Mouse (Mus musculus): ENCODE measurements around the gene Sept9. TPM values are rescaled to one million over a fixed set of nuclear protein-coding genes. Genes with fewer than 3 reads are reported as not detected.
A peak's percentile ranks its signal among the peaks of the same experiment; 100 is the strongest.

Gene Sept9
- total RNA-seq, 2 experiments from 2014 or later, result 32.2 to 35.2 TPM

GRCm38 (mm10) chr11:117300809-117301208 lies 101.3 kb downstream of the Sept9 start:
- DNase-seq (ENCODE audit: low spot score), result no peak
- intact Hi-C loops (cut with DNase I), result no loop called here

DNA sequence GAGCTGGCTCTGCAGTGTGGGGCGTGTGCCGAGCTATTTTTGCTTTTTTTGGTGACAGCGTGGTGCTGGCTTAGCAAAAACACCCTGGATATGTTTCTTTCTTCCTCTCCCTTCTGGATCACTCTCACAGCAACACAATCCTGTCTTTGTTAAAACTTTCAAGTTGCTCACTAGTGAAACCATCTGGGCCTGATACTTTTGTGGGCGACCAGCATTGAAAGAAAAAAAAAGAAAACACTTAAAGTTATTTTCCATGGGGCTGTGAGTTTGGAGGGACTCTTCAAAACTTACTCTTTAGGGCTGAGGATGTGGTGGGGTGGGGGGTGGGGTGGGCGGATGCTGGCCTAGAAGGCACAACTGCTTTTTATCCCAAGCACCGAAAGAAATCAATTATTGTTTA lies 102.3 kb downstream of the Sept9 start:
- no peak for DNase-seq (ENCODE audit: low spot score)
- intact Hi-C loops (cut with DNase I), result no loop called here

DNA sequence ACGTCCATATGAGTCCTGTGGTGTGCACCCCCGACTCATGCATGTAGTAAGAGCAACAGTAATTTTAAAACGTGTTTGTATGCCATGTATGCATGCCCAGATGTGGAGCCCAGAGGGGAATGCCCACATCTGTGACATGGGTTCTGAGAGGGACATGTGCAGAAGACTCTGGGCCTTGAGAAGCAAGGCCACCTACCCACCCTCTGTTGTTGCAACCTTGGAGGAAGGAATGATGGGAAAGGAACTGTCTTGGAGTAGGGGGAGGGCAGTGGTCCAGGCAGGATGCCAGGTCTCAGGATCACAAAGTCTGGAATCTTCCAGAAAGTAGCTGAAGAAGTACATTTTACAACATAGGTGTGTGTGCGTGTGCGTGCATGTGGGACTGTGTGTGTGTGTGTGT lies 102.9 kb downstream of the Sept9 start:
- DNase-seq (ENCODE audit: low spot score), result no peak
- intact Hi-C loops (cut with DNase I), result no loop called here

- no peak for DNase-seq (ENCODE audit: low spot score)
- intact Hi-C loops (cut with DNase I), result no loop called here
Observed at GRCm38 (mm10) chr11:117305509-117306188, 106.2 kb downstream of the Sept9 start.

DNA sequence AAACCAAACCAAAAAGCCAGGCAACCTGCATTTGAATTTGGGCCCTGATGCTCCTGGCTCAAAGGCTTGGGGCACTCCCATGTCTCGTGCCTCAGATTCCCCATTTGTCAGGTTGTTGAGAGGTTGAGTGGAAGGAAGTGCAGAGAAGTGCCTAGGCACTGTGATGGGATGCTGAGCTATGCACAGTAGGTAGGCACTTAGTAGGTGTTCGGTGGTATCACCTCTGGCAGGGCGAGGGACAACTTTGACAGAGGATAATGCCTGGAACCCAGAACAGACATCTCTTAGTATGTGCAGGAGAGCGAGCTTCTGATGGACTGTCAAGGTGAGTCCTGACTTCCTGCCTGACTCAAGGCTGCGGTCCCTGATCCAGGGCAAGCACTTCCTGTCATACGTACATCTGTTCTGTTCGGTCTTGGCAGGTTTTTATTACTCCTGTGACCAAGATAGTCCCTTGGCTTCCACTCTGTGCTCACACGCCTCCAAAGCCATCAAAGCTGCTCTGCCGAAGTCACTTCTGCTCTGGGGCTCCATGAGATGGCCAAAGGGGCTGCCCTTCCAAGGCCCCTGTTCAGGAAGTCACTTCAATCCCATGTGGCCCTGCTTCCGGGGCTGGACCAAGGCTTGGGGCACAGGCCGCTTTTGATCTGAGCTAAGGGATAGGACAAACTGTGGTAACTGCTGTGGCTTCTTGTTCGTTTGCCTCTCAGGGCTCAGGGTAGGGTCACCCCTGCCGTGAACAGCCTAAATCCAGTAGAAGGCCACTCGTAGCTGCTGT lies 107.0 kb downstream of the Sept9 start:
- DNase-seq (ENCODE audit: low spot score), result no peak
- intact Hi-C loops (cut with DNase I), result no loop called here

GRCm38 (mm10) chr11:117307895-117308786 lies 108.7 kb downstream of the Sept9 start:
- intact Hi-C loops (cut with DNase I), result no loop called here
- DNase-seq (ENCODE audit: low spot score), result no peak

- intact Hi-C loops (cut with DNase I), result no loop called here
Observed at GRCm38 (mm10) chr11:117309108-117309917, 109.9 kb downstream of the Sept9 start.

GRCm38 (mm10) chr11:117309918-117310287 lies 110.4 kb downstream of the Sept9 start:
- intact Hi-C loops (cut with DNase I), result no loop called here
- DNase-seq (ENCODE audit: low spot score), result no peak

More at GRCm38 (mm10) chr11:117309108-117309917, 109.9 kb downstream of the Sept9 start:
- no peak for DNase-seq (ENCODE audit: low spot score)

- no peak for DNase-seq (ENCODE audit: low spot score)
- intact Hi-C loops (cut with DNase I), result no loop called here
Observed at GRCm38 (mm10) chr11:117310341-117311107, 111.1 kb downstream of the Sept9 start.

DNA sequence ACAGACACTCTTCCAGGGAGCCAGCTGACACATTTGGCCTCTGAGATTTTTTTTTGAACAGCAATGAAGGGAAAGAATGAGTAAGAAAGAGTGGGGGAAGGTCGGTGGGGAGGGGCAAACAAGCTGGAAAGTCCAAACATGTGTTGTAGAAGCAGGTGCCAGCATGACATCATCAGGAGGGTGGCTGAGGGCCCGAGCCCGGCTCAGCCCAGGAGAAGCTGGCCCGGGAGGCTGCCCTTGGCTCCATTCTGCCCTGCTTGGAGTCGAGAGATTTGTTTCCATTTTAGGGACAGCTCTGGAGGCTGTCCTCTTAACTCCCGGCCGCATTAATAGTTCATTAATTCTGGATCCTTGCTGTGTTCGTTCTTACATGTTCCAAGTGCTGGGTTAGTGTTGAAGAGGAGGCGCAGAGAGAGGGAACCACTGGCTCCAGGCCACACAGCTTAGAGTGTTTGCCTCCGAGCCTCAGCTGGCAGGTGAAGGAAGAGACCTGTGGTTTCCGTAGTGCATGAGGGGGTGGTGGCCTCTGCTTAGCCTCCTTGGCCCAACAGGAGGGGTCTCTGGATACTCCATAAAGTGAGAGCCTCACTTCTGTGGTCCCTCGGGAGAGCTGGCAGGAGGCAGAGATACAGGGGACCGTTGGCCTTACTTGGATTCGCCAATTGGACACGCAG lies 111.8 kb downstream of the Sept9 start:
- peak; percentile 81 for DNase-seq (ENCODE audit: low spot score)
- intact Hi-C loops (cut with DNase I), result no loop called here

DNA sequence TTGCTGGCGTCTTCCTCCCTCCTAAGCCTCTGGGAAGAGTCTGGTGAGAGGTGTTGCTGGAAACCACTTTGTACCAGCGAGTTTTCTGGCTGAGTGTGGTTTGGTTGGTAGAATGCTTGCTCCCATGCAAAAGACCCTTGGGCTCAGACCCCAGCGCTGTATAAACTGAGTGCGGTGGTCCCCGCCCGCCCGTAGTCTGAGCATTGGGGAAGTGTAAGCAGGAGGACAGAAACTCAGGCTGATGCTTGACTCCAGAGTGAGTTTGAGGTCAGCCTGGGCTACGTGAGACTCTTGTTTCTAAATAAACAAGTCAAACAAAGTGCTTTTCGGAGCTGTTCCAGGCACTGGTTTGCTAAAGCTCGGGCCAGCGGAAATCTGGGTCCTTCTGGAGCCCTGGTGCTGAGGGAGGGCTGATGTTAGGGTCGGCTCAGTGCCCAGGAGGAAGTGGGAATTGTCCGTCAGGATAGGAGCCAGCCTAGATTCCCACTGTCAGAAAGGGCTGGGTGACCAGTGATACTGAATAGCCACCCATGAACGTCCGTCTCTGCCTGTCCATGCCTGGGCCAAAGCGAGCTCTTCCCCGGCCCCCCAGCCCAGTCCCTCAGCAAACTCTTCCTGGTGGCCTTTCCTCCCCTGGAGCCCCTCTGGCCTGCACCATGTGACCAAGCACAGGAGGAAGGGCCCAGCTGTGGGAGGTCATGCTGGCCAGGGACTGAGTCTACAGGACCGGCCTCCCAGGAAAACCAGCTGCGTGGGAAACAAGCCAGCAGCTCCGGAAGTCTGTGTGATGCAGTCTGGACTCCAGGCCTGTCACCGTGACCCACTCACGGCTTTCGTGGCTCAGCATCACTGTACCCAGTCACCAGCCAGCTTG lies 112.8 kb downstream of the Sept9 start:
- intact Hi-C loops (cut with DNase I), result loop anchor here (2.0 kb wide), 3 partner anchors 43 to 73 kb away; no protein-coding TSS in a partner anchor
- DNase-seq (ENCODE audit: low spot score), result peak; percentile 79

DNA sequence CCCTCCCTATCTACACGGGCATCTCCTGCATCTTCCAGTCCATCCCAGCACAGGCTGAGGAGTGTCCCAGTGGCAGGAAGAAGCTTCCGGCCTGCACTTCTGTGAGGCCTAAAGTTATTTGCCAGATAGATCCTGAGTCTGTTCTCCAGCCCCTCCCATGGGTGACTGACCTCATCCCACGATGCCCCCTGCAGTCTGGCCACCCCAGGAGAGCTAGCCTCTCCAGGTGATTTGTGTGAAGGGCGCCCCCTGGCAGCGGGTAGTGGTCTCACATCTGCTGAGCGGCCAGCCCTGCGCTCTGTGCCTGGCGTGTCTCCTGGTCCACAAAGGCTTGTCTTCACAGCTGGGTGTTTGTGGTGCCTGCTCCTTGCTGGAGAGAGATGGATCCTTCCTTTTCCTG lies 113.5 kb downstream of the Sept9 start:
- DNase-seq (ENCODE audit: low spot score), result no peak
- intact Hi-C loops (cut with DNase I), result loop anchor here (2.0 kb wide), 3 partner anchors 44 to 74 kb away; no protein-coding TSS in a partner anchor

GRCm38 (mm10) chr11:117313446-117313845 lies 114.0 kb downstream of the Sept9 start:
- intact Hi-C loops (cut with DNase I), result loop anchor here (2.0 kb wide), 3 partner anchors 45 to 75 kb away; no protein-coding TSS in a partner anchor
- DNase-seq (ENCODE audit: low spot score), result no peak

- intact Hi-C loops (cut with DNase I), result no loop called here
- no peak for DNase-seq (ENCODE audit: low spot score)
Observed at GRCm38 (mm10) chr11:117314026-117314425, 114.6 kb downstream of the Sept9 start.

DNA sequence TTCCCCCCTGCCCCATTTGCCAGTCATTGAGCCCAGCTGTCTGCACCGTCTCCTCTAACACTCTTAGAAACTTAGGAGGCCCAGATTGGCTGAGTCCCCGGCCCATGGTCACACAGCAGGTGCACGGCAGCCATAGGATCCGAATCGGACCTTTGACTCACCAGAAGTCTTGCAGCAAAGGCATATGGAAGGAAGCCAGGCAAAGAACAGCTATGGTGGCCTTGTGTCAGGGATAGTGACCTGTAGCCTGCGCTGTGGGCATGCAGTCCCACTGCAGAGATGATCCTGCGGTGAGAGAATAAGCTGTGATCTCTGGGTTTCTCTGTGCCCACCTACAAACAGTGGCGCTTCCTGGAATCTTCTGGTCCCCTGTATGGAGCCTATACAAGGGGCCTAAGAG lies 115.1 kb downstream of the Sept9 start:
- intact Hi-C loops (cut with DNase I), result no loop called here
- DNase-seq (ENCODE audit: low spot score), result no peak

- peak; percentile 65 for DNase-seq (ENCODE audit: low spot score)
- intact Hi-C loops (cut with DNase I), result no loop called here
Observed at GRCm38 (mm10) chr11:117315309-117315708, 115.8 kb downstream of the Sept9 start.

All from heart, postnatal 25 days (tissue).